Mouse (Mus musculus) cerebellum, adult 2 months (tissue): ENCODE results near the gene Unc5b. TPM values are rescaled to one million over a fixed set of nuclear protein-coding genes. Genes with fewer than 3 reads are reported as not detected.

Experiments
- DNase-seq, 2 experiments: peaks; one replicate each; pipeline ENCODE4 v3.0.0; 2021
- H3K27ac ChIP-seq: fragments of 200-500 bp; 2 replicates; pipeline ENCODE4 v1.5.1; 2012; ENCODE audit warnings: low read length, control low read depth, inconsistent platforms; ENCODE audit not compliant: insufficient read depth
- H3K27me3 ChIP-seq: fragments of 200-500 bp; 2 replicates; pipeline ENCODE4 v1.6.1; 2012; ENCODE audit warnings: inconsistent platforms, mild to moderate bottlenecking, low read length, moderate library complexity; ENCODE audit not compliant: control insufficient read depth, insufficient read depth
- H3K4me1 ChIP-seq: fragments of 200-500 bp; 2 replicates; pipeline ENCODE4 v1.6.1; 2011; ENCODE audit warnings: low read length; ENCODE audit not compliant: control insufficient read depth, insufficient read depth
- H3K4me3 ChIP-seq: fragments of 200-500 bp; replicated peaks from 2 replicates; pipeline ENCODE3; 2011; ENCODE audit warnings: mild to moderate bottlenecking, low read depth, low read length, control low read depth; ENCODE audit not compliant: insufficient read depth
- CTCF ChIP-seq: fragments of 200-500 bp; IDR thresholded peaks from 2 replicates; pipeline ENCODE4 v1.5.1; 2011; ENCODE audit warnings: low read depth, mild to moderate bottlenecking, control low read depth, low read length, moderate library complexity, borderline replicate concordance; ENCODE audit not compliant: insufficient read depth
- POLR2A ChIP-seq: fragments of 200-500 bp; IDR thresholded peaks from 2 replicates; pipeline ENCODE4 v1.6.1; 2011; ENCODE audit warnings: low read length, control low read depth, borderline replicate concordance; ENCODE audit not compliant: insufficient read depth
- WGBS: fragments of 180-500 bp; shearing (Covaris S2); methylation state at CpG from one replicate; pipeline ENCODE4 v1.1.7; 2018; 5-methylcytosine and 5-hydroxymethylcytosine counted together
- polyA plus RNA-seq: library from polyadenylated mRNA; depleted of rRNA; stranded (reverse); fragments of >200 nt; gene quantifications from 2 replicates; pipeline ENCODE4 v1.2.3, GENCODE M21; 2012

Gene Unc5b
- polyA plus RNA-seq, 1 experiment = 44.8 TPM

GRCm38 (mm10) chr10:60778542-60778941 lies 52.8 kb downstream of the Unc5b start:
- no peak for DNase-seq
- 38% methylated on average over 12 of the region's 12 CpGs for WGBS
- TF ChIP-seq POLR2A = no peak
- peak; percentile 58 for TF ChIP-seq CTCF
- Histone ChIP-seq H3K27me3 (no peaks in the 10 kb centered on the region), H3K4me1 (peaks cover 33% of the 10 kb centered on the region), H3K27ac (no peak overlapping the region), H3K4me3 (no peak overlapping the region)

GRCm38 (mm10) chr10:60775473-60775872 lies 55.9 kb downstream of the Unc5b start:
- DNase-seq = no peak
- Histone ChIP-seq H3K27ac (no peak overlapping the region), H3K27me3 (no peaks in the 10 kb centered on the region), H3K4me1 (peaks cover 21% of the 10 kb centered on the region), H3K4me3 (no peak overlapping the region)
- 62% methylated on average over 6 of the region's 6 CpGs for WGBS
- no peak for TF ChIP-seq POLR2A
- peak; percentile 50; the same call in 1 of the 2 replicates for TF ChIP-seq CTCF

GRCm38 (mm10) chr10:60774616-60775015 lies 56.8 kb downstream of the Unc5b start:
- TF ChIP-seq POLR2A (no peak), CTCF (no peak)
- no peak overlapping the region for H3K4me3 ChIP-seq
- DNase-seq = no peak
- peaks cover 14% of the 10 kb centered on the region for H3K4me1 ChIP-seq
- H3K27me3 ChIP-seq = no peaks in the 10 kb centered on the region
- H3K27ac ChIP-seq = no peak overlapping the region
- whole genome bisulfite sequencing = 79% methylated on average over 13 of the region's 13 CpGs

- peaks cover 5% of the 10 kb centered on the region for H3K4me1 ChIP-seq
- no peak for DNase-seq
- TF ChIP-seq CTCF = no peak
- TF ChIP-seq POLR2A = no peak
- no peak overlapping the region for H3K4me3 ChIP-seq
- H3K27ac ChIP-seq = no peak overlapping the region
- no peaks in the 10 kb centered on the region for H3K27me3 ChIP-seq
- 31% methylated on average over 4 of the region's 4 CpGs for WGBS
Measured at GRCm38 (mm10) chr10:60770855-60771254, 60.5 kb downstream of the Unc5b start.

- H3K4me3 ChIP-seq = no peak overlapping the region
- H3K27ac ChIP-seq = no peak overlapping the region
- no peak for DNase-seq
- WGBS = 91% methylated on average over 7 of the region's 7 CpGs
- no peaks in the 10 kb centered on the region for H3K27me3 ChIP-seq
- no peak for TF ChIP-seq POLR2A
- no peak for TF ChIP-seq CTCF
- peaks cover 5% of the 10 kb centered on the region for H3K4me1 ChIP-seq
Measured at GRCm38 (mm10) chr10:60768614-60769013, 62.8 kb downstream of the Unc5b start.

- 86% methylated on average over 7 of the region's 7 CpGs for WGBS
- Histone ChIP-seq H3K27me3 (no peaks in the 10 kb centered on the region), H3K4me1 (peaks cover 5% of the 10 kb centered on the region), H3K27ac (no peak overlapping the region), H3K4me3 (no peak overlapping the region)
- DNase-seq = no peak
- no peak for TF ChIP-seq CTCF
- TF ChIP-seq POLR2A = no peak
Measured at GRCm38 (mm10) chr10:60767400-60767799, 64.0 kb downstream of the Unc5b start.

- 13% methylated on average over 1 of the region's 1 CpGs for WGBS
- no peak for TF ChIP-seq CTCF
- no peak for TF ChIP-seq POLR2A
- Histone ChIP-seq H3K27me3 (no peaks in the 10 kb centered on the region), H3K27ac (no peak overlapping the region), H3K4me3 (no peak overlapping the region), H3K4me1 (no peaks in the 10 kb centered on the region)
- DNase-seq = no peak
Measured at GRCm38 (mm10) chr10:60762126-60762525, 69.3 kb downstream of the Unc5b start.

GRCm38 (mm10) chr10:60760377-60760776 lies 71.0 kb downstream of the Unc5b start:
- 3% methylated on average over 14 of the region's 14 CpGs for WGBS
- Histone ChIP-seq H3K27ac (no peak overlapping the region), H3K4me1 (no peaks in the 10 kb centered on the region), H3K4me3 (no peak overlapping the region), H3K27me3 (no peaks in the 10 kb centered on the region)
- no peak for TF ChIP-seq POLR2A
- peak; percentile 91 for TF ChIP-seq CTCF
- peak; percentile 92 to 93 for DNase-seq

GRCm38 (mm10) chr10:60756992-60757391 lies 74.4 kb downstream of the Unc5b start:
- peak; percentile 68 to 71 for DNase-seq
- Histone ChIP-seq H3K27me3 (no peaks in the 10 kb centered on the region), H3K4me3 (no peak overlapping the region), H3K4me1 (no peaks in the 10 kb centered on the region; the same call in 1 of the 2 replicates), H3K27ac (no peak overlapping the region)
- no peak for TF ChIP-seq POLR2A
- TF ChIP-seq CTCF = peak; percentile 76
- WGBS = 3% methylated on average over 7 of the region's 7 CpGs
